Mouse (Mus musculus) NIH3T3 (cell line): Measurements from ENCODE around the gene Vps35.
A peak's percentile ranks its signal among the peaks of the same experiment; 100 is the strongest.

ENCODE experiments used
- DNase-seq: peaks from one replicate; pipeline ENCODE4 v3.0.0-alpha.2; 2012; ENCODE audit warnings: low read depth

Gene Vps35

DNA sequence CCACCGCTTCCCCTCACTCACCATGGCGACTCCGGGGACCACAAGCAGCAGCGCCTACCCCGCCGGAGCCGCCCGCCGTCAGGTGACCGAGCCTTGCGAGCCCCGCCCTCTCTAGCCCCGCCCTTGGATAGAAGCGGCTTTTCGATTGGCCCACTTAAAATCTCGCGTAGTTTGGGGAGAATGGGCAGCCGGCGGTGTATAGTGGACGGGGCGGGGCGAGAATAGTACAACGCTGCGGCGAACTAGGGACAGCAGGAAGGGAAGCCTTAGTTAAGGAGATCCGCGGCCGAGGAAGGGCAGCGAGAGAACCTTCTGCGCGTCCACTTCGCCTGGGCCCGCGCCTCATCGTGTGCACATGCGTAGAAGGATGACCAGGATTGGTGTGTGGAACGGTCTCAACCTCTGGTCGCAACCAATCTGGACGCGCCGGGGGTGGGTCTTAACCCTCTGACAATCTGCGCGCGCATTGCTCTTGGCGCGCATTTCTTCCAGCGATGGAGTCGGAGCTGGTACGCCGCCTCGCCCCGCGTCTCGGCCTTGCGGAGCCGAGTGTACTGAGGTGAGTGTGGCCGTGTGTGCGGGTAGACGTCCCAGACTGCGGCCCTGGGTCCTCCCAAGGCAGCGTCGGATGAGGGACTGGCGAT lies at the start of gene Vps35, which contains the start of gene Orc6:
Gene Vps35, minus strand, starts transcription at position 369 of the 644 bp plus-strand sequence.
Gene Orc6, plus strand, starts transcription at position 199 of the 644 bp plus-strand sequence.
- DNase-seq: peak; percentile 99

DNA sequence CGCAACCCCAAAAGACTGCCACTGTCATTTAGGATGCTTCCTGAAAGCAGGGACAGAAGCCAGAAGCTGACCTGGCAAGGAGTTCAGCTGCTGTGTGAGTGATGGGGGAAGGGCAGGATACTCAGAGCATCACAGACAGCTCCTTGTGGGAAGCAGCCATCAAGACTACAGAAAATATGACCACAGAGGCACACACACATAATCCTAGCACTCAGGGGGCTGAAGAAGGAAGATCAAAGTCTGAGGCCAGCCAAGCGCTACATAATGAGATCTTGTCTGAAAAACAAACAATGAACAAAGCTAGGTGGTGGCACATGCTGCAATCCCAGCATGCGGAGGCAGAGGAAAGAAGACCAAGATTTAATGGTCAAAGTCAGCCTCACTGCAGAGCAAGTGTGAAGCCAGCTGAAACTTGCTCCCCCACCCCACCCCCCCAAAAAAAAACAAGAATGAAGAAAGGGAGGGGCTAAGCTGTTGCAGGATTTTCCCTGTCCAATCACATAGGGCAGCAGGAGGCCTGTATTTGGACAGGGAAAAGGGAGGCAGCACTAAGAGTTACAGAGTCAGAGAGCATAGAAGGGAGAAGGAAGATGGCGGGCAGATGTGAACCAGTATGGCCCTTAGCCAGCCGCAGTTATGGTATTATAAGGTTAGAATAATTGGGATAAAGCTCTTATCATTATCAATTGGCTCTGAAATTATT lies 40.4 kb upstream of the Vps35 start:
- DNase-seq: no peak

DNA sequence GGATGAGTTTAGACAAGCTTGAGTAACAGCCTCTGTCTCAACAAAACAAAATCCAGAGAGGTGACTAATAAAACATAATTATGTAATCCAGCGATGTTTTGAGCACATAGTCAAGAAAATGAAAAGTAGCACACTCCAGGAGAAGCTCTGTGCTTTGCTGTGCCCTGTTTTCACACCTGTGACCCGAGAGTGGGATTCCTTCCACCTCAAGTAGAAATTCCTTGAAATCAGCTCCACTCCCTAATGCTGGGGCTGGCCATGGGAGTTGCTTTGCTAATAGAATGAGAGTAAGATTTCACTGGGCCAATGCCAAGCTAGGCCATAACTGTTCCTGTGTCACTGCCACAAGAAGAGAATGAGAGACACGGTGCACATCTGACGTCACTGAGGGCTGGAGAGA lies 38.1 kb upstream of the Vps35 start:
- no peak for DNase-seq

DNA sequence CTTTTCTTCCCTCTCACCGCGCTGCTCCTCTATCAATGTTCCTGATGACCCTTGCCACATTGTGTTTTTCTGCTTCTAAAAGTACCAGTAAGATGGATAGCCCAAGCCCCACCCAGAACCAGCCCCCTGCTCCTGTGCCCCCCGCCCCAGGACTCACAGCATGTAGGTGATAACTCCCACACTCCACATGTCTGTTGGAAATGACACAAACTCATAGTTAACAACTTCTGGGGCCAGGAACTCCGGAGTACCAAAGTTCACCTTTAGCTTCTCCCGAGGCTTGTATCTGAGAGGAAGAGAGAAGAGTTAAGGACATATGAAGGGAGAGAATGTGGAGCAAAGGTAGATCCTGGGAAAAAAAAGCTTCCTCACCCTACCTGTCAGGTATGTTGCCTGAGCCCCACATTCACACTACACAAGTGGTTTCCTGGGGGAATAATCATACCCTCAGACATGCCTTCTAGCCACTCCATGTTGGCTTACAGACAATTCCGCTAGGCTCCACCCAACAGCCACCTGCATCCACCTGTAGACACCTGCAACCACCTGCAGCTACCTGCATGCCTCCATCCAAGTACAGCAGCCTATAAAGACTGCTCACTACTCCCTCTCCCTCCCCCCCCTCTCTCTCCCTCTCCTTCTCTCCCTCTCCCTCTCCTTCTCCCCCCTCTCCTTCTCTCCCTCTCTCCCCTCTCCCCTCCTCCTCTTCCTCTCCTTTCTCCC lies 36.8 kb upstream of the Vps35 start:
- no peak for DNase-seq

DNA sequence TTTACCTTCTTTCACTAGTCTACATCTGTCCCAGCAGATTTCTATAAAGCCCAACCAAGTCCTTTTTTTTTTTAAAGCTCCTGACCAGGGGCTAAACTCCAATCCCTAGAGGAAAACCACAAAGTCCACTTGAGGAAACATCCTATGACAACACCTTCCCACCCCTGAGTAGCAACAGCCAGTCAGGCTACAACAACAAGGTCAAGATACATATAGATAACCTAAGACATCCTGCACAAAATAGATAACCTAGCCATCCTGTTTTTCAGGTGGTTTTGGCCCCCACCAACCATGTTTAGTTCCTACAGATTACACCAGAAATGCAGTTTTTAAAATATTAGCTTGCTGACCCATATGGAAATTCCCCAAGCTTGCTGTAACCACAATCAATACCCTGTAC lies 35.5 kb upstream of the Vps35 start:
- no peak for DNase-seq

DNA sequence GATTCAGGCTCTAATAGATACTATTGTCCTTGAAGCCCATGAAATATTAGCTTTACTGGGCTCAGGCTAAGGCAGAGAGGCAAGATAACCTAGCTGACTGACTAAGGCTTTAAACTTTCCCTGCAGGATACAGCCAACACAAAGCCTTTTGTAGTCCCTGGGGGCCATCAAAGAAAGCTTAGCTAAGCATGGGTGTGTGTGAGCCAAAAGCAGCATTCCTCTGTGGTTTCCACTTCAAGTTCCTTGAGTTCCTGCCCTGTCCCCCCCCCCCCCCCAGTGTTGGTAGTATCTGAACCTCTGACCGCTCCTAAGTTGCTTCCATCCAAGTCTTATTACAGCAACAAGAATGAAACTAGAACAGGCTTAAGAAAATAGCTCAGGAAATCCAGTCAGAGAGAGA lies 29.9 kb upstream of the Vps35 start:
- DNase-seq: peak; percentile 88

DNA sequence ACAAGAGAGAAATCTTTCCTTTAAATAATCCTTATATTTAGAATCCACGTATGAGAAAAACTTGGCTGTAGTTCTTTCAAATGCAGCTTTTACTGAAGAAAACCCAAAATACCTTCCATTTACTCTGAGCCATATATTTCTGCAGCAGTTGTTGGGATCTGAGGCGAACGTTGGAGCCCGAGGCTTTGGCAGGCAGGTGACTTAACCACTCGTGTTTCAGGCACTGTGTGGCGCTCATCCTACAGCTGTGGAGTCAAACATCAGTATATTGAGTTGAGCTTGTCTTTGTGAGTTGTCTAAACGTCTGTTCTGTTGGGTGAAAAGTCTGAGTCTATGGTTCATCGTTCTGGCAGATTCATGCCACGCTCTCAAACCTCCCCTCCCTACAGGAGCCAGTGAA lies 27.4 kb upstream of the Vps35 start:
- DNase-seq: no peak

DNA sequence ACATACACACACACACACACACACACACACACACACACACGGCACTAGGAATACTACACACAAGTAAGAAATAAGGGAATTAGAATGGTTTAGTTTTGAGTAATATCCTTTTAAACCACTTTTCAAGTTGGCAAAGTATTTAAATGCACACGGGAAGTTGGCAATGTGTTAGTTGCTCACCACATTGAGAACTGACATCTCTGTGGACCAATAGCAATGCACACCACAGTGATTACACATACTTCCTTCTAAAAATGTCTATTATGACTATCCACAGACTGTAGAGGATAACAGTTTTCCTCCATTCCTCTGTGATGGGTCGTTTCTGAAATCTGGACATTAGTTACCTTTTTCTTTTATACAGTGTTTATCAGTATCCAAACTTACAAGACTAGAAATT lies 23.5 kb upstream of the Vps35 start:
- peak; percentile 16 for DNase-seq

DNA sequence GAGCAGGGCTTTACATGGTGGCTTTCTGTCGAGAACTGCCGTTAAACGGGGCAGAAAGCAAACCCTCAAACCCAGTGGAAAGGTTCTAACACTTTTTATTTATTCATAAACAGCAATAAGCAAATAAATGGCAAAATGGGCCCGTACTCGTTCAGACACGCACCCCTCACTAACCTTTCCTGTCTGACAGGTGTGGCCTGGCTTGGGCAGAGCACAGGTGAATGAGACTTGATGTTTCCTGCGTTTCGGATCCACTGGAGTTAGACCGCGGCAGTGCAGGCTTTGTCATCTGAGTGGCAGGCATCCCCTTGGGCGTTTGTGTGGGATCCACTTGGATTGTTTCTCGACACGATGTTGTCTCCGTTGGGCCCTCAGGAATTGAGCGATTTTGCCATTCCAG lies 22.4 kb upstream of the Vps35 start:
- no peak for DNase-seq

DNA sequence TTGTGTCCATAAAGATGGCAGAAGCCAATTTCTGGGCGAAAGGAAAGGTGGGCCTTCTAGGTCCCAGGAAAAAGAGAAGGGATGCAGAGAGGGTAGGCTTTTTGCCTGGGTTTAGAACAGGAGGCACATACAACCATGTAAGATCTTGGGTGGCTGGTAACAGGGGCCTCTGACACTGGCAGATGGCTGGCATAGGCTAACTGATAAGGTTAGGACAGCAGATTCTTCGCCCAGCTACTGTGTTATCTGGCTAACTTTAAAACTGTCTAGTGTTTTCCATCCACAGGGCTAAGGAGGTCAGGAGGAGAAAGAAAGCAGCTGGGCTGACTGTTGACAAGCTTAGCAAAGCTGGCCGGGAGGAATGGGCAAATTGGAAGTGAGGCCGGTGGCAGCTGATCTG lies 18.9 kb upstream of the Vps35 start:
- DNase-seq: no peak

DNA sequence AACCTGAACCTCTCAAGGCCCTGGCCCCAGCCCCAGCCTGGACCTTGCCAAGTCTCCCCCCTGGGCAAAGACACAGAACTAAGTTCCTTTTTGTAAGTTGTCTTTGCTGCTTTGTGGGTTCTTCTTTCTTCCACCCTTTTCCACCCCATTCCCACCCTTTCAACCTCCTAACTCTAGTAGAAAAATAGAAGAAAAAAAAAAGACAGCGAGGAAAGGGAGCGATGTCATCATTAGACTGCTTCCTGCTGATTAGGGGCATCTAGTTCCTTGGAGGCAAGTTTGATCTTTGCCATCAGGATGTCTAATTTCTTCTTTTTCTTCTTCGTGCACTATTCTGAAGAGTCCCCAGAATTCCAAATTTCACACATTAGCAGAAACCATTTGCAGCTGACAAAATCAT lies 13.4 kb upstream of the Vps35 start:
- DNase-seq: no peak

DNA sequence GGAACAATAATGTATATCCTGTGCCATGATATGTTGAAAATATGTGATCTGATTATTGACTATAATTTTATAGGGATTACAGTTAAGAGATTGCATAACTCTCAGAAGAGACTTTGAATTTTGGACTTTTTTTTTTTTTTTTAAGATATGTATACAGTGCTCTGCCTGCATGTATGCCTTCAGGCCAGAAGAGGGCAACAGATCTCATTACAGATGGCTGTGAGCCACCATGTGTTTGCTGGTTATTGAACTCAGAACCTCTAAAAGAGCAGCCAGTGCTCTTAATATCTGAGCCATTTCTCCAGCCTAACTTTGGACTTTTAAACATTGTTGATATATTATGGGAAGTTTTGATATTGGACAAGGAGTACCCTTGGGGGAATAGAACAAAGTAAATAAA lies 12.1 kb upstream of the Vps35 start:
- peak; percentile 62 for DNase-seq

DNA sequence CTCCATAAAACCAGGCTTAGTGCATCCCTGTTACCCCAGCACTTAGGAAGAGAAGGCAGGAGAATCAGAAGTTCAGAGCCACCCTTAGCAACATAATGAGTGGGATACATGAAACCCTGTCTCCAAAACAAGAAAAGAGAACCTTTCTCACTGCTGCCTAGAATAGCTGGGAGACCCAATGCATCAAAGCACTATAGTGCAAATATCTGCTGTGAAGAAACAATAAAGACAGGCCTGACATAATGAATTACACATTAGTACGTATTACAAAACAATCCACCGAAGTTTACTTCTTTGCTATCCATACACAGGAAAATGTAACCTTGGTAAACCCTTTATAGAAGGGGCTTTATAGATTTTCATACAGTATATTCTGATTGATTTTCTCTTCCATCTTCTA lies 9.0 kb upstream of the Vps35 start:
- no peak for DNase-seq

DNA sequence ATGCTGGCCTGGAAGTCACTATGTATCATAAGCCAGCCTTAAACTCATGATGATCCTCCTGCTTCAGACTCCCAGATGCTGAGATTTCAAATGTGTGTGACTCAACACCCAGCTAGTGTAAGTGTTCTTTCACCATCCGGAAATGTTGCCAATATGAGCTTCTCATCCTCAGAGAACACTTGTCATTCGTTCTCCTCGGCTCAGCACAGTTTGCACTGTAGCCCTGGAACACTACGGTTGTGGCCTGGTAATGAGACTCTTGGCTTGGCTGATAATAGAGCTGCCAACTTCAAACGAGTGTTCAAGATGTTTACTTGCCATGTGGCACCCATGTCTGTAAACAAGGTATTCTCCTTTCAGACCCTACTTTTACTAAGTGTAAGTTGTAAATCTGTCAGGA lies 3.9 kb upstream of the Vps35 start:
- DNase-seq: no peak

DNA sequence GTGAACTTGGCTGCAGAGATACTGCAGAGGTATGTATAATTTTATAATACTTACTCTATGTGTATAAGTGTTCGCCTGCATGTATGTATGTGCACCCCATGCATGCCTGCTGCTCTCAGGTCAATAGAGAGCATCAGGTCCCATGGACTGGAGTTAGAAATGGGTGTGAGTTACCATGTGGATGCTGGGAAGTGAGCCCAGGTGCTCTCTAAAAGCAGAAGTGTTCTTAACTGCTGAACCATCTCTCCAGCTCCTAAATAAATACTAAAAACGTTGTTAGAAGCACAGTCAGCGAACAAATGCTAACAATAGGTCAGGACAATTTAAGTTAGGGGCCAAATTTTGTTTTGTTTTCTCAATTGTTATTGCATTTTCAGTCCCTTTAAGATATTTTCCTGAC lies 3.3 kb upstream of the Vps35 start:
- DNase-seq: no peak

DNA sequence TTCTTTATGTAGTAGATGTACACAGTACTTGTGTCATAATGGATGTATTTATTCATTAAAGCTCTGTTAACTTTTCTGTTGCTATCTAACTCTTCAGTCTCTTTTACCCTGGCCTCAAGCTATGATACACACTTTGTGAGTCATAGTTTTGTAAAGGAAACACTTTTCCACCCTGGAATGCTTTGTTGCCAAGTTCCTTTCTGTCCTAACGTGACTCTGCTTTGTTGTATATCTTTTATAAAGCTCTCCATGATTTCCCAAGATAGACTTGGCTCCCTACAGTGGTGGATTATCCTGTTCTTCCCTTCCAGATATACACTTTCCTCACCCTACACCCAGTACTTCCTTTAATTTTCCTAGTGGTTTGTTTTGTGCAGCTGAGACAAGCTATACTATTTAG lies 2.3 kb upstream of the Vps35 start:
- DNase-seq: peak; percentile 39

DNA sequence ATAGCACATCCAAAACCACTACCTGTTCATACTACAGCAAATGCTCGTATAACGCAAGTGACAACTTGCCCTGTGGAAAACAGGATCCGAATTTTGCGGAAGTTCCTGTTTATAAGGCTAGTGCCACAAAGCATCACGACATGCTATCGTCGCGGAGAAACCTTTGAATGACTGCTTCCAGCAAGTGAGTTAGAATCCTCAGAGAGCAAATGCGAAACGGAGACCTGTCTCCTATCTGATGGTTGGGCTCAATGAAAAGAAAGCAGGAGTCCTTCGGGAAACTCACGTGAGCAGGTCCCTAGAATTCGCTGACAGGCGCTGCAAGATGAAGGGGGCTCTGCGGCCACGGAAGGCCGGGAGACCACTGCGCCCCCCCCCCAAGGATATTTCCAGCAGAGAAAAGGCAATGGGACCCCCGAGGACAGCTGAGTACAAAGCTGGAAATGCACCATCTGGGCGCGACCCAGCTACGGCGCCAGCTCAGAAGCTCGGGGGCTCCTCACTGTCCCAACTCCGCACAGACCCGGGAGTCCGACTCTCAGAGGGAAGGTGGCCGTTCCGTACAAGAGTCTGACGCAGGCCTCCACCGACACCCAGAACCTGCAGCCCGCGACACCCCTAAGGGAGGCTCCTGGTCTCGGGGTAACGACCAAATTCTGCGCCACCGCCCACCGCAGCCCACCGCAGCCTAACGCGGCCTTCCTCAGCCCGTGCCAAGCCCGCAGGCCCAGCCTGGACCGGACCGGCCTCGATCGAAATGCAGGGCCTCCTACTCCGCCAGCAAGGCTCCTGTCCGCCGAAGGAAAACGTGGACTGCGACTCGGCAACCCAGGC lies 785 bp downstream of the Vps35 start:
- DNase-seq: peak; percentile 16

DNA sequence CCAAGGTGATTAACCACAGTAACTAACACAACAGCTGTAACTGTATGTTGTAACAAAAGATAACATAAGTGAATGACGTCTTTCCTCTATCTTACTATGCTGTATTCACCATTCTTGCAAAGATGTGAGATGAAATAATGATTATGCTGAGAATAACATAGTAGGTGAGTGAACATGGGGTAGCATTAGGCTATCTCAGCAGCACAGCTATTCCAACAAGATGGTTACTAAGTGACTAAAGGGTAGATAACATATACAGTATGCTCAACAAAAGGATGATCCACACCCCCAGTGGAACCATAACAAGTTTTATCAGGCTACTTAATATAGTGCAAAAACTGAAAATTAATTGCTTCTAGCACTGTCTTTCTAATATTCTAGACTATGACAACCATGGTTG lies 12.8 kb downstream of the Vps35 start:
- DNase-seq: no peak

DNA sequence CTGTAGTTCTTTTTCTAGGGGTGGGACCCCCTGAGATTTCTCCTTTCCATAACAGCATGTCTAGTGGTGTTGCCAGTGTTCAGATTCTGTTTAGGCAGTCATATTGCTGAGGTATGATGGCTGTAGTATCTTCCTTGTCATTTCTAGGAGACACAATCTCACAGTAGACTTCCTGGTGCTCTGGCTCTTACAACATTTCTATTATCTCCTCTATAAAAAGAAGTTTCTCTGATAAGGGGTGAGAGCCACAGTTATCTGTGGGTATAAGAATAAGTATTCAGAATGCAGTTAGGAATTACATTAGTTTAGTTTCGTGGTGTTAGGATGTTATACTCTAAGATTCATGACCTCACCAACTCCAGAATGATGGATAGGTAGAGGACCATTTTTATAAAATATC lies 72.3 kb downstream of the Vps35 start:
- DNase-seq: no peak

DNA sequence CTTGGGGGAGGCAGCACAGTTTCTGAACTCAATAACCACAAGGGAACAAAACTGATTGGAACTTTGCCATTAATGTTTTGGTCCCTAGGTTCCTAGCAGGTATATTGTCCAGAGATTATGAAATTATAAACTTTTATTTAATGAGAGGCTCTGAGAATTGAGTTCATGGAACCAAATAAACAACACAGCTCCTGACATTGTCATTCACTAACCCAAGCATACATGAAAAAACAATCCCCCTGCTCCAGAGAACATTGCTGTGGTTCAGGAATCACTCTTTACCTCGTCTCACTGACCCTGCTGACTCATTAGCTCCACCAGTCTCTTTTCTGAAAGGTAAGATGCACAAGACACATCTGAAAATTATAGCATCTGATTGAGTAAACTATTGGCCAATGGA lies 73.9 kb downstream of the Vps35 start, which contains the start of gene Olfr371:
Gene Olfr371, plus strand, starts transcription at position 301 of the 400 bp plus-strand sequence.
- DNase-seq: no peak

DNA sequence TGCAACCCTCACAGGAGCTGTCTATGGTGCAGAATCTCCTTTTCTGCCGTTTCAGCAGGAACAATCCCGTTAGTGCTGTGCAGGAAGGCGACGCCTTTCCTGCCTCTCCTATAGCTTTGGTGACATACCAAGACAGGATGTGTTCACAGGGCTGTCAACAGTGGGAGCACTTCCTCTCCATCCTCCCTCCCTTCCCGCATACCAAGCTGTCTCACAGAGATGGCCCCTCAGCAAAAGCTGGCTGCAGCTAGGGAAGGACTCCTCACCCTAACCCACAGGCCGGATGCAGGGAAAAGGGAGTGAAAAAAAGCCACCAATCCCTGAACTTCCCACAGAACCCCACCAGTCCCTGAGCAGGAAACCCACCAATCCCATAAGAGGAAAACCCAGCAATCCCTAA lies 78.6 kb downstream of the Vps35 start:
- DNase-seq: peak; percentile 39

DNA sequence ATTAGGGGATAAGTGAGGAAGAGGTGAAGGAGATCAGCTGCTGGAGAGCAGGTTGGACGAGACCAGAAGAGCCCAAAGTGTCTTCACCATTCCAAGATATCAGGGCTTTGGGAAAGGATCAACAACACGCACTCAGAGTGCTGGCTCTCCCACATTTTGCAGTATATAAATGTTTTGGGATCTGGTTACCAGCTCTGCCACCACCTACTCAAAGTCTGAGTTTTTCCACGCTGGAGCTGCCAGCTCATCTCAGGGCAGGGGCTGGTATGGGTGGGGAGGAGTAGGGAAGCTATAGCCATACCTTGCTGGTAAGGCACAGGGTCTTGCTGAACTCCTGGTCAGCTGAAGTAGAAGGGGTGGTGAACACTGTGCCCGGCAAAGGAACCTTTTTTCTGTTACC lies 79.4 kb downstream of the Vps35 start:
- no peak for DNase-seq
